Mouse (Mus musculus): Measurements from ENCODE around the gene Gdf7. TPM values are rescaled to one million over a fixed set of nuclear protein-coding genes. Genes with fewer than 3 reads are reported as not detected.

Gdf7 gene
- polyA plus RNA-seq, 2 experiments = not detected

DNA sequence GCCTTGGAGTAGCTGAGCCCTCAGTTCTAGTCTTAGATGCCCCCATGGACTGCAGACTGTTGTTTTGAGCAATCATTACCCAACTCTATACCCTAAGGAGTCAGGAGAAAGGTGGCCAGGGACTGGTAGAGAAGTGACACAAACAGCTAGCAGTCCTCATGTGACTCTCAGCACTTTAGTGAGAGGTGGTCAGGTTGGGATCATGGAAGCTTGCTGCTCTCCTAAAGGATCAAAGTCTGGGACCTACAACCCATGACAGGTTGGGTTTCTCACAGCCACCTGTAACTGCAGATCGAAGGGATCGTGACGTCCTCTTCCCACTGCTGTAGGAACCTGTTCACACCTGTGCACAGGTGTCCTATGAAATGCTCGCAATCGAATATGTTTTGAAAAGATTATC lies 43.8 kb upstream of the Gdf7 start:
- ATAC-seq (ENCODE audit: insufficient read depth) = no peak
- H3K27ac ChIP-seq = no peak overlapping the region
- 75% methylated on average over 5 of the region's 5 CpGs for WGBS (ENCODE audit: insufficient replicate concordance)

DNA sequence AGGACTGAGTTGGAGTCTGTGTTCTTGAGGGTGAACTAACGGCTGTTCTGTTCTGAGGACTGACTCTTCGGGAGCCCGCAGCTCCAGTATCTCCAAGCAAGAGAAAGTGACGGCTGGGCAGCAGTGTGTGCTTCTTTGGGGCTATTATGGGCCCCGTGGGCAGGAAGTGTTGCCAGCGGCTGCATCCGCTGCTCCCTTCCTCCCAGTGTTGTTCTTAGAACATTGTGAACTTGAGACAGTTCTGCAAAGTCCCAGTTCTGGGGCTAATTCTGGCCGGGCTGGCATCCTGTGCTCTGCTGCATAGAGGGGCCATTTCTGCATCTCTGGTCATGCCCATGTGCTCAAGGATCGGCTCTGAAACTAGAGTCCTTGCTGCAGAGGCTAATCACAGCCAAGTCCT lies 43.1 kb upstream of the Gdf7 start:
- no peak for TF ChIP-seq EP300 (IDR thresholded peaks at IDR 0.05; ENCODE audit: low read depth)
- no peak for TF ChIP-seq CTCF (IDR thresholded peaks at IDR 0.05; ENCODE audit: low read depth)
- Histone ChIP-seq H3K27ac (no peak overlapping the region), H3K36me3 (replicated peaks; ENCODE audit: control insufficient read depth, insufficient read depth, low read depth) (no peaks in the 10 kb centered on the region), H3K9ac (replicated peaks) (no peak overlapping the region), H3K4me2 (ENCODE audit: low read depth) (no peak overlapping the region), H3K27me3 (ENCODE audit: control insufficient read depth, insufficient read depth, low read length) (no peaks in the 10 kb centered on the region), H3K9me3 (ENCODE audit: control insufficient read depth, low read length) (no peaks in the 10 kb centered on the region), H3K4me1 (replicated peaks; ENCODE audit: control insufficient read depth in 2 of 2, insufficient read depth in 2 of 2, low read length in 1 of 2) (peaks cover 0 to 14% of the 10 kb centered on the region in 2 experiments; a peak in 2 of 4 replicates), H3K4me3 (ENCODE audit: insufficient read depth in 1 of 2, low read depth in 2 of 2, low read length in 2 of 2) (no peak overlapping the region)
- DNase-seq (ENCODE audit: low read depth in 3 of 3, low spot score in 3 of 3) = no peak
- peak; percentile 56 for ATAC-seq (ENCODE audit: insufficient read depth)
- 10% methylated on average over 9 of the region's 9 CpGs for WGBS (ENCODE audit: insufficient replicate concordance)

More for the DNA sequence above, 43.8 kb upstream of the Gdf7 start:
- Histone ChIP-seq H3K27me3 (ENCODE audit: control insufficient read depth, insufficient read depth, low read length) (no peaks in the 10 kb centered on the region), H3K4me3 (ENCODE audit: insufficient read depth in 1 of 2, low read depth in 2 of 2, low read length in 2 of 2) (no peak overlapping the region), H3K4me1 (replicated peaks; ENCODE audit: control insufficient read depth in 2 of 2, insufficient read depth in 2 of 2, low read length in 1 of 2) (peaks cover 0 to 14% of the 10 kb centered on the region in 2 experiments; a peak in 2 of 4 replicates), H3K36me3 (replicated peaks; ENCODE audit: control insufficient read depth, insufficient read depth, low read depth) (no peaks in the 10 kb centered on the region), H3K9ac (replicated peaks) (no peak overlapping the region), H3K9me3 (ENCODE audit: control insufficient read depth, low read length) (no peaks in the 10 kb centered on the region), H3K4me2 (ENCODE audit: low read depth) (no peak overlapping the region)
- no peak for TF ChIP-seq EP300 (IDR thresholded peaks at IDR 0.05; ENCODE audit: low read depth)
- TF ChIP-seq CTCF (IDR thresholded peaks at IDR 0.05; ENCODE audit: low read depth) = no peak
- no peak for DNase-seq (ENCODE audit: low read depth in 3 of 3, low spot score in 3 of 3)

DNA sequence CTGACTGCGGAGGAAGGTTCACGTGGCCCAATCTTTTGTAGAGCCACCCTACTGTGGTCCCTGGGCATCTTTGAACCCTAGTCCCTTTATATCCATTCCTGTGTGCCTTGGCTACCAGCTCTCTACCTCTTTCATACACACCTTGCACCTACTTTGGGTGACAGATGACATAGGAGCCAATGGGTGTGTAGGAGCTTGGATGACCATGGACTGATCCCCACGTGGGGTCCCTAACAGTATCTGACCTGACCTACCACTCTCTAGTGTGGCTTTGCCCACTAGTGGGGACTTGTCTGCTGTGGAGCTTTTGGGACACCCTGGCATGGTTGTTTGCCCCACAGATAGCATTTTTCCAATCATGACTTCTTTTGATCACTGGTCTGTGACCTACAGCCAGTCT lies 41.6 kb upstream of the Gdf7 start:
- ATAC-seq (ENCODE audit: insufficient read depth) = no peak
- Histone ChIP-seq H3K4me3 (ENCODE audit: insufficient read depth in 1 of 2, low read depth in 2 of 2, low read length in 2 of 2) (no peak overlapping the region), H3K27ac (no peak overlapping the region), H3K9ac (replicated peaks) (no peak overlapping the region), H3K27me3 (ENCODE audit: control insufficient read depth, insufficient read depth, low read length) (no peaks in the 10 kb centered on the region), H3K9me3 (ENCODE audit: control insufficient read depth, low read length) (no peaks in the 10 kb centered on the region), H3K4me1 (replicated peaks; ENCODE audit: control insufficient read depth in 2 of 2, insufficient read depth in 2 of 2, low read length in 1 of 2) (peaks cover 0 to 11% of the 10 kb centered on the region in 2 experiments; a peak in 2 of 4 replicates), H3K36me3 (replicated peaks; ENCODE audit: control insufficient read depth, insufficient read depth, low read depth) (no peaks in the 10 kb centered on the region), H3K4me2 (ENCODE audit: low read depth) (no peak overlapping the region)
- no peak for DNase-seq (ENCODE audit: low read depth in 3 of 3, low spot score in 3 of 3)
- TF ChIP-seq EP300 (IDR thresholded peaks at IDR 0.05; ENCODE audit: low read depth) (no peak), CTCF (IDR thresholded peaks at IDR 0.05; ENCODE audit: low read depth) (no peak)
- WGBS (ENCODE audit: insufficient replicate concordance) = 80% methylated on average over 3 of the region's 3 CpGs

DNA sequence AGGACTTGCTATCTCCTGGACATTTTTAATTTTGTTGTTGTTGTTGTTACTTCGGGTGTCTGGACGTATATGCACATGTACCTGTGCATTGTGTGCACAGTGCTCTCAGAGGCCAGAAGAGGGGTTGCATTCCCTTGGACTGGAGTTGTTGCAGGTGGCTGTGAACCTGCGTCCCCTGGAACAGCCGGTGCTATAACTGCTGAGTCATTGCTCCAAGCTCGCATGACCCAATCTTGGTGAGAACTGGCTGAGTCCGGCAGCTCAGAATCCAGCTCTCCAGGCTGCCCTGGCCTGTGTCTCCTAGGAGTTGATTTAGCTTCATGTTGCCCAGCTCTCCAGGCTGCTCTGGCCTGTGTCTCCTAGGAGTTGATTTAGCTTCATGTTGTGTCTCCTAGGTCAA lies 39.3 kb upstream of the Gdf7 start:
- Histone ChIP-seq H3K4me2 (ENCODE audit: low read depth) (no peak overlapping the region), H3K36me3 (replicated peaks; ENCODE audit: control insufficient read depth, insufficient read depth, low read depth) (no peaks in the 10 kb centered on the region), H3K4me1 (replicated peaks; ENCODE audit: control insufficient read depth in 2 of 2, insufficient read depth in 2 of 2, low read length in 1 of 2) (peaks cover 0 to 7% of the 10 kb centered on the region in 2 experiments; a peak in 1 of 4 replicates), H3K9ac (replicated peaks) (no peak overlapping the region), H3K9me3 (ENCODE audit: control insufficient read depth, low read length) (no peaks in the 10 kb centered on the region), H3K4me3 (ENCODE audit: insufficient read depth in 1 of 2, low read depth in 2 of 2, low read length in 2 of 2) (no peak overlapping the region), H3K27ac (no peak overlapping the region), H3K27me3 (ENCODE audit: control insufficient read depth, insufficient read depth, low read length) (no peaks in the 10 kb centered on the region)
- no peak for TF ChIP-seq CTCF (IDR thresholded peaks at IDR 0.05; ENCODE audit: low read depth)
- TF ChIP-seq EP300 (IDR thresholded peaks at IDR 0.05; ENCODE audit: low read depth) = no peak
- ATAC-seq (ENCODE audit: insufficient read depth) = no peak
- 59% methylated on average over 6 of the region's 6 CpGs for WGBS (ENCODE audit: insufficient replicate concordance)
- no peak for DNase-seq (ENCODE audit: low read depth in 3 of 3, low spot score in 3 of 3)

- no peak for DNase-seq (ENCODE audit: low read depth in 3 of 3, low spot score in 3 of 3)
- TF ChIP-seq EP300 (IDR thresholded peaks at IDR 0.05; ENCODE audit: low read depth) (no peak), CTCF (IDR thresholded peaks at IDR 0.05; ENCODE audit: low read depth) (no peak)
- H3K9ac ChIP-seq (replicated peaks) = no peak overlapping the region
- peaks cover 0 to 2% of the 10 kb centered on the region in 2 experiments; a peak in 1 of 4 replicates for H3K4me1 ChIP-seq (replicated peaks; ENCODE audit: control insufficient read depth in 2 of 2, insufficient read depth in 2 of 2, low read length in 1 of 2)
- no peaks in the 10 kb centered on the region for H3K36me3 ChIP-seq (replicated peaks; ENCODE audit: control insufficient read depth, insufficient read depth, low read depth)
- no peaks in the 10 kb centered on the region for H3K27me3 ChIP-seq (ENCODE audit: control insufficient read depth, insufficient read depth, low read length)
- H3K27ac ChIP-seq = no peak overlapping the region
- no peaks in the 10 kb centered on the region for H3K9me3 ChIP-seq (ENCODE audit: control insufficient read depth, low read length)
- no peak overlapping the region for H3K4me2 ChIP-seq (ENCODE audit: low read depth)
- 70% methylated on average over 13 of the region's 13 CpGs for WGBS (ENCODE audit: insufficient replicate concordance)
- no peak for ATAC-seq (ENCODE audit: insufficient read depth)
- H3K4me3 ChIP-seq (ENCODE audit: insufficient read depth in 1 of 2, low read depth in 2 of 2, low read length in 2 of 2) = no peak overlapping the region
Observed at GRCm38 (mm10) chr12:8339591-8340319, 38.0 kb upstream of the Gdf7 start.

Measured in liver, embryonic 14.5 days (tissue).